ENCODE assay signal across 9 mouse cellular contexts in genomic region chr2:69790722-69791121, GRCm38 (mm10). TPM values are rescaled to one million over a fixed set of nuclear protein-coding genes. Genes with fewer than 3 reads are reported as not detected.
DNase-seq lines count a peak whose midpoint lies in the region; ATAC-seq and TF ChIP-seq lines count a peak whose summit lies in the region.
"Had no signal": no experiment of that assay in that cellular context is flagged by ENCODE, and none has a peak within 500 bp of the region (broad histone marks: within the 10 kb centered on the region; RNA-seq: fewer than 3 reads in every experiment).

No protein-coding gene starts in this region.

- peaks cover 28% of the 10 kb centered on the region for H3K36me3 ChIP-seq in heart, embryonic 14.5 days (ENCODE audit: control insufficient read depth, insufficient read depth, low read length)
- peaks cover 35% of the 10 kb centered on the region for H3K36me3 ChIP-seq in G1E (replicated peaks)
- peaks cover 29% of the 10 kb centered on the region for H3K36me3 ChIP-seq in hindbrain, embryonic 12.5 days
- peaks cover 26% of the 10 kb centered on the region for H3K36me3 ChIP-seq in liver, postnatal 0 days (replicated peaks; ENCODE audit: insufficient read depth, low read length)

- TF ChIP-seq CTCF in G1E (IDR thresholded peaks at IDR 0.05; ENCODE audit: low read depth, low read length): no peak
- no peak for TF ChIP-seq CTCF in liver, postnatal 0 days (IDR thresholded peaks at IDR 0.05; ENCODE audit: low read depth)

- no peaks in the 10 kb centered on the region for H3K9me3 ChIP-seq in heart, embryonic 14.5 days (ENCODE audit: control insufficient read depth, low read length)
- H3K9me3 ChIP-seq in G1E (replicated peaks): no peaks in the 10 kb centered on the region
- H3K9me3 ChIP-seq in hindbrain, embryonic 12.5 days (replicated peaks): no peaks in the 10 kb centered on the region
- no peaks in the 10 kb centered on the region for H3K9me3 ChIP-seq in liver, postnatal 0 days (ENCODE audit: low read length)
- H3K9me3 ChIP-seq: heart, embryonic 10.5 days had no signal

- no peaks in the 10 kb centered on the region for H3K4me1 ChIP-seq in heart, embryonic 14.5 days (ENCODE audit: control insufficient read depth in 2 of 2, insufficient read depth in 2 of 2, low read length in 2 of 2)
- H3K4me1 ChIP-seq in G1E (ENCODE audit: insufficient read depth, low read depth, low read length): peaks cover 23% of the 10 kb centered on the region
- H3K4me1 ChIP-seq in hindbrain, embryonic 12.5 days: peaks cover 2% of the 10 kb centered on the region; the same call in 1 of the 2 replicates
- H3K4me1 ChIP-seq in liver, postnatal 0 days (ENCODE audit: insufficient read depth): peaks cover 9% of the 10 kb centered on the region; the same call in 1 of the 2 replicates

- WGBS in heart, embryonic 14.5 days: 71% methylated on average over 4 of the region's 4 CpGs
- 86% methylated on average over 4 of the region's 4 CpGs for WGBS in hindbrain, embryonic 12.5 days
- 51% methylated on average over 4 of the region's 4 CpGs for WGBS in liver, postnatal 0 days (ENCODE audit: insufficient replicate concordance)

- H3K27ac ChIP-seq in heart, embryonic 14.5 days (replicated peaks in 1 of 2; ENCODE audit: control insufficient read depth in 1 of 2, insufficient read depth in 1 of 2, low read depth in 2 of 2, low read length in 2 of 2): no peak overlapping the region
- H3K27ac ChIP-seq in hindbrain, embryonic 12.5 days: no peak overlapping the region
- H3K27ac ChIP-seq in liver, postnatal 0 days (ENCODE audit: low read depth): no peak overlapping the region

- TF ChIP-seq EP300 in liver, postnatal 0 days (IDR thresholded peaks at IDR 0.05; ENCODE audit: low read depth): no peak

- H3K27me3 ChIP-seq in heart, embryonic 14.5 days (ENCODE audit: control insufficient read depth, insufficient read depth, low read length): no peaks in the 10 kb centered on the region
- no peaks in the 10 kb centered on the region for H3K27me3 ChIP-seq in G1E (ENCODE audit: insufficient read depth, low read length)
- no peaks in the 10 kb centered on the region for H3K27me3 ChIP-seq in hindbrain, embryonic 12.5 days
- H3K27me3 ChIP-seq in liver, postnatal 0 days (ENCODE audit: insufficient read depth, low read length): no peaks in the 10 kb centered on the region

- H3K4me3 ChIP-seq in heart, embryonic 14.5 days (ENCODE audit: control insufficient read depth in 1 of 2, insufficient read depth in 1 of 2, low read depth in 1 of 2, low read length in 2 of 2): no peak overlapping the region
- peak overlapping the region; percentile 90 for H3K4me3 ChIP-seq in G1E (ENCODE audit: low read depth, low read length)
- H3K4me3 ChIP-seq in hindbrain, embryonic 12.5 days: no peak overlapping the region
- no peak overlapping the region for H3K4me3 ChIP-seq in liver, postnatal 0 days (ENCODE audit: low read depth, low read length)

- H3K9ac ChIP-seq in heart, embryonic 14.5 days (ENCODE audit: low read length): no peak overlapping the region
- no peak overlapping the region for H3K9ac ChIP-seq in hindbrain, embryonic 12.5 days
- no peak overlapping the region for H3K9ac ChIP-seq in liver, postnatal 0 days (replicated peaks)

- H3K4me2 ChIP-seq in heart, embryonic 14.5 days (ENCODE audit: low read length): peak overlapping the region; percentile 85
- peak overlapping the region; percentile 85 for H3K4me2 ChIP-seq in hindbrain, embryonic 12.5 days (replicated peaks)
- H3K4me2 ChIP-seq in liver, postnatal 0 days (ENCODE audit: low read depth, low read length): peak overlapping the region; percentile 94

- no peak for DNase-seq in heart, adult 18-20 months
- DNase-seq in G1E (ENCODE audit: low spot score): no peak
- no peak for DNase-seq in liver, postnatal 0 days
- no peak for DNase-seq in adrenal gland, postnatal 14 days
- no peak for DNase-seq in urinary bladder, adult 18-20 months (ENCODE audit: low spot score in 2 of 2)

- ATAC-seq in heart, embryonic 14.5 days (ENCODE audit: insufficient number of reproducible peaks, insufficient read depth, low FRiP score, low read depth): no peak
- ATAC-seq in G1E (ENCODE audit: extremely low read depth, insufficient number of reproducible peaks, low FRiP score, poor library complexity, severe bottlenecking): no peak
- ATAC-seq in hindbrain, embryonic 12.5 days (ENCODE audit: low FRiP score): no peak
- no peak for ATAC-seq in liver, postnatal 0 days
- ATAC-seq in cerebellum, adult (ENCODE audit: insufficient number of reproducible peaks, low FRiP score, low TSS enrichment): no peak

RNA-seq across cellular contexts. Expression of gene Phospho2, which starts 1.3 kb away (rescaled TPM):
- polyA plus RNA-seq in heart, embryonic 14.5 days (2014; fragmentation: Nextera tagmentation; extraction: Ambion mirVana): 18.8 and 20.2 TPM in 2 replicates
- total RNA-seq in heart, adult 18-20 months (2021): 10 to 100 TPM; 28.6 to 33.1 TPM
- 30.6 and 35.5 TPM in 2 replicates for total RNA-seq in G1E (2014; fragmentation: Nextera tagmentation)
- total RNA-seq in G1E (2017): 32.1 and 34.6 TPM in 2 replicates
- polyA plus RNA-seq in G1E (2012): 35.3 and 39.7 TPM in 2 replicates
- 37.0 and 37.9 TPM in 2 replicates for polyA plus RNA-seq in hindbrain, embryonic 12.5 days (2016; fragmentation: Nextera tagmentation; extraction: Ambion mirVana)
- polyA plus RNA-seq in liver, postnatal 0 days (2015; fragmentation: Nextera tagmentation; extraction: Ambion mirVana): 13.0 and 13.5 TPM in 2 replicates
- 20.8 and 22.4 TPM in 2 replicates for total RNA-seq in adrenal gland, postnatal 14 days (2021)

RNA-seq across cellular contexts. Expression of gene Ccdc173, which starts 1.3 kb away (rescaled TPM):
- polyA plus RNA-seq in heart, embryonic 14.5 days (2014; fragmentation: Nextera tagmentation; extraction: Ambion mirVana): 1.5 and 1.8 TPM in 2 replicates
- total RNA-seq in heart, adult 18-20 months (2021): under 1 TPM; 0.42 to 0.51 TPM
- 6.4 and 7.7 TPM in 2 replicates for total RNA-seq in G1E (2014; fragmentation: Nextera tagmentation)
- total RNA-seq in G1E (2017): 3.0 and 6.1 TPM in 2 replicates
- polyA plus RNA-seq in G1E (2012): 0.25 and 0.35 TPM in 2 replicates
- polyA plus RNA-seq in hindbrain, embryonic 12.5 days (2016; fragmentation: Nextera tagmentation; extraction: Ambion mirVana): 4.1 and 5.1 TPM in 2 replicates
- polyA plus RNA-seq in liver, postnatal 0 days (2015; fragmentation: Nextera tagmentation; extraction: Ambion mirVana): 0.29 and 0.30 TPM in 2 replicates
- 1.2 and 1.7 TPM in 2 replicates for total RNA-seq in adrenal gland, postnatal 14 days (2021)

RNA-seq across cellular contexts. Expression of gene Klhl23, which starts 31.0 kb away (rescaled TPM):
- polyA plus RNA-seq in heart, embryonic 14.5 days (2014; fragmentation: Nextera tagmentation; extraction: Ambion mirVana): 57.1 and 59.9 TPM in 2 replicates
- total RNA-seq in heart, adult 18-20 months (2021): 10 to 100 TPM; 26.0 to 34.4 TPM
- 54.3 and 59.1 TPM in 2 replicates for total RNA-seq in G1E (2014; fragmentation: Nextera tagmentation)
- 68.9 and 88.2 TPM in 2 replicates for total RNA-seq in G1E (2017)
- 4.9 and 6.8 TPM in 2 replicates for polyA plus RNA-seq in G1E (2012)
- polyA plus RNA-seq in hindbrain, embryonic 12.5 days (2016; fragmentation: Nextera tagmentation; extraction: Ambion mirVana): 45.1 and 46.4 TPM in 2 replicates
- polyA plus RNA-seq in liver, postnatal 0 days (2015; fragmentation: Nextera tagmentation; extraction: Ambion mirVana): 3.9 and 5.6 TPM in 2 replicates
- 10.6 and 11.0 TPM in 2 replicates for total RNA-seq in adrenal gland, postnatal 14 days (2021)
